Mouse (Mus musculus) hindbrain, postnatal 0 days (tissue): ENCODE data around the gene Dtnbp1. TPM values are rescaled to one million over a fixed set of nuclear protein-coding genes. Genes with fewer than 3 reads are reported as not detected.

Source experiments
- ATAC-seq: fragments of 200-750 bp; cut with Nextera tagmentation; 2 replicates; pipeline ENCODE4 v1.8.0; 2017; ENCODE audit warnings: mild to moderate bottlenecking, moderate TSS enrichment, moderate library complexity
- DNase-seq: peaks from one replicate; pipeline ENCODE4 v3.0.0-alpha.2; 2015; ENCODE audit warnings: low spot score
- H3K27ac ChIP-seq: fragments of 300-500 bp; sonication (generic); 2 replicates; pipeline ENCODE4 v1.5.1; 2014; ENCODE audit warnings: mild to moderate bottlenecking
- H3K27me3 ChIP-seq: fragments of 300-500 bp; sonication (generic); 2 replicates; pipeline ENCODE4 v1.6.1; 2014; ENCODE audit warnings: low read length, mixed read lengths; ENCODE audit not compliant: insufficient read depth
- H3K36me3 ChIP-seq: fragments of 300-500 bp; sonication (generic); 2 replicates; pipeline ENCODE4 v1.6.1; 2014; ENCODE audit warnings: low read length, mixed read lengths; ENCODE audit not compliant: insufficient read depth
- H3K4me1 ChIP-seq: fragments of 300-500 bp; sonication (generic); 2 replicates; pipeline ENCODE4 v1.6.1; 2014; ENCODE audit warnings: antibody characterized with exemption, low read length, mixed read lengths; ENCODE audit not compliant: insufficient read depth
- H3K4me2 ChIP-seq: fragments of 300-500 bp; sonication (generic); 2 replicates; pipeline ENCODE4 v1.6.1; 2014; ENCODE audit warnings: low read depth, mild to moderate bottlenecking, low read length, moderate library complexity, mixed read lengths
- H3K4me3 ChIP-seq: fragments of 300-500 bp; sonication (generic); 2 replicates; pipeline ENCODE4 v1.5.1; 2014; ENCODE audit warnings: low read length
- H3K9ac ChIP-seq: fragments of 300-500 bp; sonication (generic); replicated peaks from 2 replicates; pipeline ENCODE4 v1.6.1; 2014; ENCODE audit warnings: mild to moderate bottlenecking, low read length, moderate library complexity, mixed read lengths
- H3K9me3 ChIP-seq: fragments of 300-500 bp; sonication (generic); 2 replicates; pipeline ENCODE4 v1.6.1; 2016; ENCODE audit warnings: low read length, mixed read lengths
- CTCF ChIP-seq: IDR thresholded peaks from 2 replicates; pipeline ENCODE4 v1.5.1; 2016; ENCODE audit warnings: antibody characterized with exemption, control low read depth, low read depth
- WGBS: fragments of 180-500 bp; shearing (Covaris S2); extraction: QIAGEN DNeasy Blood & Tissue Kit; methylation state at CpG from one replicate; pipeline ENCODE4 v1.1.7; 2014; 5-methylcytosine and 5-hydroxymethylcytosine counted together
- polyA plus RNA-seq: library from polyadenylated mRNA; unstranded; fragments of >200 nt; fragmentation: Nextera tagmentation; extraction: Ambion mirVana; gene quantifications from 2 replicates; pipeline ENCODE4 v1.2.1, GENCODE M21; 2015
- total RNA-seq: library from RNA; depleted of rRNA; stranded (reverse); fragments of >200 nt; gene quantifications from 2 replicates; pipeline ENCODE4 v1.2.3, GENCODE M21; 2014

The Dtnbp1 gene
- total and polyA plus RNA-seq, 2 experiments from 2014 or later = 90.7 to 127 TPM

DNA sequence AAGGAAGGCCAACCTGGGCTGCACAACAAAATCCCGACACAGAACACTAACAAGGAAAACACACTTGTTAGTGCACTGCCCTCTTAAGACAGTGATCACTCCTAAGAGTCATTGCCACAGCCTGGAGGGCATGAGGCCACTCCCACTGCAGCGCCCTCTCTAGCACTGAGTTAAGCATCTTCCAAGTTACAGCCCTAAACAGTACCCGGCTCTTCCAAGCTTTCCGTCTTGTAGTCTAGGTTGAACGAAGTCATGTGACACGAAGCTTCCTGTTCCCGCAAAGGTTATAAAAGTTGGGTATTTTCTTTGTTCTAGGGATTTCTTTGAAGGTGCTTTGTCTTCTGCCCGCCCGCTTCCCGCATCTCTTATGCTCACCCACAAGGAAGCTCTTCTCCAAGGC is 22.9 kb upstream of the Dtnbp1 start:
- WGBS = 85% methylated on average over 10 of the region's 10 CpGs
- no peak overlapping the region for H3K4me2 ChIP-seq
- no peaks in the 10 kb centered on the region for H3K27me3 ChIP-seq
- H3K36me3 ChIP-seq = no peaks in the 10 kb centered on the region
- TF ChIP-seq CTCF = no peak
- no peak overlapping the region for H3K9ac ChIP-seq
- H3K9me3 ChIP-seq = no peaks in the 10 kb centered on the region
- DNase-seq (no peak), ATAC-seq (no peak)
- H3K4me3 ChIP-seq = no peak overlapping the region
- no peak overlapping the region for H3K27ac ChIP-seq
- H3K4me1 ChIP-seq = no peaks in the 10 kb centered on the region

DNA sequence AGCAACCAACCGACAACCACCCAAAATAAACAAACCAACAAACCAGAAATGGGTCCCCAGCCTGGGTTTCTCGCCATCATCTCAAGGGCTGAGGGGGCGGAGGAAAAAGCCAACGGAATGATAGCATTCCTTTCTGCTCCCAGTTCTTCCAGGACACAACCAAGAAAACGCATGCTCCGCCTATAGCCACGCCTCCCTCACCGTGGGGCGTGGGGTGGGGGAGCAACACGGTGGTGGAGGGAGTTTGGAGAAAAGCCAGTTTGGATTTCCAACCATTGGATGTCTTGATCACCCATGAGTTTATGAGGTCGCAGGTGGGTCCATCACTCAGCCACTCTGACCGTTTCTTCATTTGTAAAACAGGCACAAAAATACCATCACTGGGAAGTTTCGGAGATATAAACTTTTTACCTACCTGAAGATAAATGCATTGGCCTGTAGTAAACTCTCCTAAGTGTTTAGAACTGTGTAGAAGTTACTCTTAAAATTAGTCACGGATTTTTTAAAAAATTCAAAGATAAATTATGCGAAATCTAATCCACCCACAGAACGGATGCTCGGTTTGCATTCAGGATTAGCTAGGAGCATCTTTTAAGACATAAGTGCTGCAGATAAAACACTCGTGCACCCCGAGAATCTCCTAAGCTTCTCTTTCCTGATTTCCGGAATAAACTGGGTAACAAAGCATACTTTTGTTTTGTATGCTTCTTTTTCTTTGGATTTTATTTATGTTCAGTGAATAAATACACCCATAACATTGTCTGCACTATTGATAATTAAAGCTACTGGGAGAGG is 21.6 kb upstream of the Dtnbp1 start:
- no peak for DNase-seq
- no peak overlapping the region for H3K4me3 ChIP-seq
- no peaks in the 10 kb centered on the region for H3K36me3 ChIP-seq
- no peak for TF ChIP-seq CTCF
- H3K4me2 ChIP-seq = no peak overlapping the region
- no peaks in the 10 kb centered on the region for H3K4me1 ChIP-seq
- no peaks in the 10 kb centered on the region for H3K27me3 ChIP-seq
- H3K9me3 ChIP-seq = no peaks in the 10 kb centered on the region
- no peak overlapping the region for H3K9ac ChIP-seq
- ATAC-seq = no peak
- no peak overlapping the region for H3K27ac ChIP-seq
- WGBS = 71% methylated on average over 20 of the region's 20 CpGs

DNA sequence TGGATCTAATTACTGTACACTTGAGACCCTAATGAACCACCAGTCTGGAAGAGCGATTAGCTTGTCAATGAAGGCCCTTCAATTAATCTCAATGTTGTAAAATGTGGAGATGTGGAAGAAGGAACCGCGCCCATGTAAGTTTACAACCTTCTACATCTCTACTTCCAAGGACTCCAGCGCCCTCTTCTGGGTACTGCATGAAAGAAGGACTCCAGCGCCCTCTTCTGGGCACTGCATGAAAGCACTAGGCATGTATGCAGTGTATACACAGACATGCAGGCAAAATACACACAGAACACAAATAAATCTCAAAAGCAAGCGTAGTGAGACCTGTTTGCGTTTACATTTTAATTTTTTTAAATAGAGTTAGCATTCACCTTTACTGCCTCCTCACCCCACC is 6.2 kb upstream of the Dtnbp1 start:
- Histone ChIP-seq H3K4me1 (no peaks in the 10 kb centered on the region), H3K36me3 (no peaks in the 10 kb centered on the region), H3K27me3 (no peaks in the 10 kb centered on the region), H3K4me2 (no peak overlapping the region), H3K9ac (no peak overlapping the region), H3K9me3 (no peaks in the 10 kb centered on the region), H3K27ac (no peak overlapping the region), H3K4me3 (no peak overlapping the region)
- ATAC-seq (no peak), DNase-seq (peak; percentile 46)
- whole genome bisulfite sequencing = 87% methylated on average over 7 of the region's 7 CpGs
- TF ChIP-seq CTCF = peak; percentile 61

DNA sequence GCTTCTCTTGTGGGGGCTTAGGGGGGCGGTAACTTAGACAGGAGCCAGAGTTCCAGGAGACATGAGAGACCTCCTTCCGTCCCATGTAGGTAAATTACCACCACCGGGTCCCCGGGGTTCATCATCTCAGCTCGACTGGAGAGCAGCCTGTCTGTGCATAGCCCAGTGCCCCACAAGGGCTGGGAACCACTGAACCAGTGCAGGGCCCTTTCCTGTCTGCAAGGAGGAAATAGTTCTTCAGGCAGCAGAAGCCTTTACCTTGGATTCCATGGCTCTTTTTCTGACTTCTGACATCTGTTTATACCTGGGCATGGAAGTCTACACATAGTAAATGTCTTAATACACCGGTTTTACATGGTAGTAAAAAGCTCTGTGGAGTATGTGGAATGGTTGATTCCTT is 5.8 kb upstream of the Dtnbp1 start:
- WGBS = 79% methylated on average over 6 of the region's 6 CpGs
- no peak for TF ChIP-seq CTCF
- no peak overlapping the region for H3K9ac ChIP-seq
- H3K4me3 ChIP-seq = no peak overlapping the region
- no peaks in the 10 kb centered on the region for H3K36me3 ChIP-seq
- DNase-seq (no peak), ATAC-seq (no peak)
- H3K27me3 ChIP-seq = no peaks in the 10 kb centered on the region
- H3K27ac ChIP-seq = no peak overlapping the region
- no peaks in the 10 kb centered on the region for H3K4me1 ChIP-seq
- no peaks in the 10 kb centered on the region for H3K9me3 ChIP-seq
- H3K4me2 ChIP-seq = no peak overlapping the region

DNA sequence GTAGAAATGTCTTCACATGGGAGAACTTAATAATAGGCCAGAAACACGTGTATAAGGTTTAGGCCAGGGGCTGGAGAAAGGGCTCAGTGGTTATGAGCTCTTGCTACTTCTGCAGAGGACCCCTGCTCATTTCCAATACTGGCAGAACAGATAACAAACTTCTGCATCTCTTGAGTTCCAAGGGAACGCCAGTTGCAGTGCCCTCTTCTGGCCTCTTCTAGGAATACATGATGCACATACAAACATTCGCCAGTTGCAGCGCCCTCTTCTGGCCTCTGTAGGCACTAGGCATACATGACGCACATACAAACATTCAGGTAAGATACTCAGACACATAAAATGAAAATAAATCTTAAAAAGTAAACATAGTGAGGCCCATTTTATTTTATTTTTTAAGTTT is 4.5 kb upstream of the Dtnbp1 start:
- 86% methylated on average over 5 of the region's 5 CpGs for WGBS
- peak; percentile 60 for DNase-seq
- H3K36me3 ChIP-seq = no peaks in the 10 kb centered on the region
- H3K4me1 ChIP-seq = no peaks in the 10 kb centered on the region
- ATAC-seq = no peak
- no peak overlapping the region for H3K4me3 ChIP-seq
- no peak overlapping the region for H3K4me2 ChIP-seq
- no peak overlapping the region for H3K27ac ChIP-seq
- no peaks in the 10 kb centered on the region for H3K9me3 ChIP-seq
- no peak overlapping the region for H3K9ac ChIP-seq
- H3K27me3 ChIP-seq = no peaks in the 10 kb centered on the region
- TF ChIP-seq CTCF = peak; percentile 63

DNA sequence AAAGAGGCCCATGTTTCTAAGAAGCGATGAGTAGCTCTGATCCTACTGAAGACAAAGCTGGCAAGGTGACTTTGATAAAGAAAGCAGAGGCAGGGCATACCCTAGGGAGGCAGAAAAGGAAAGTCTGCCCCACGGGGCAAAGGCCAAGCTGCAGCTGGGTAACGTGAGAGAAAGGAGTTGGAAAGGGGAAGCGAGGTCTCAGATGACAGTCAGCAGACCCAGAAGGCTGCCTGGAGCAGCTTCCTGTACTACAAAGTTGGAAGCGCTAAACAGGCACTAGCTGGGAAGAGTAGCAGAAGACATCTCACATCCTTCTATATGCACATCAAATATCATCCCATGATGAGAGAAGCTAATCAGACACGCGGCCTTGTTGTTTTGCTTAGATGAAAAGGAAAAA is 3.9 kb upstream of the Dtnbp1 start:
- Histone ChIP-seq H3K4me2 (no peak overlapping the region), H3K9me3 (no peaks in the 10 kb centered on the region), H3K27ac (no peak overlapping the region), H3K27me3 (no peaks in the 10 kb centered on the region), H3K36me3 (no peaks in the 10 kb centered on the region), H3K9ac (no peak overlapping the region), H3K4me1 (0 out of 2 replicates have a peak, but pooled peaks cover 4% of the 10 kb centered on the region), H3K4me3 (no peak overlapping the region)
- DNase-seq (no peak), ATAC-seq (no peak)
- WGBS = 85% methylated on average over 7 of the region's 7 CpGs
- no peak for TF ChIP-seq CTCF

DNA sequence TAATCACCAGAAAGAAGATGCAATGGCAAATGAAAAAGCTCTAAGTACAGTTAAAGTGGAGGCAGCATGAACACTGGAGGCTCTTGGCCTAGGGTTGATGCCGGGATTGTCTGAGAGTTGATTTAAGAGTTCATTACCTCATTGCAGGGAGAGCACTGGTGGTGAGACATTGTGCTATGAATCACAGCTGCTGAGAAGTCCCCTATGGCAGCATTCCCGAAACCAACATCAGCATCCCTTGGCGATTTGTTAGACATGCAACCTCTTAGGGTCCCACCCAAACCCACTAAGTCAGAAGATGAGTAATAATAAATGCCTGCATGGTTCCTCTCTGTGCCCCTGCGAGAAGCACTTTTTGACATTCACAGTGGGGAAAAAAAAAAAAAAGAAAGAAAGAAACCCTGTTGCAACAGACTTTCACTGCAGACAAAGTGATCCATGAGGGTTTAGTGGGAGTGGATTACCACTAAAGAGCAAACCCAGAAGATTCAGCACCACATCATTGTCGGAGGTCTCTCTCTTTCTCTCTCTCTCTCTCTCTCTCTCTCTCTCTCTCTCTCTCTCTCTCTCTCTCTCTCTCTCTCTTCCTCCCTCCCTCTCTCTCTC is 3.1 kb upstream of the Dtnbp1 start:
- H3K27ac ChIP-seq = no peak overlapping the region
- 77% methylated on average over 5 of the region's 5 CpGs for WGBS
- no peaks in the 10 kb centered on the region for H3K36me3 ChIP-seq
- H3K4me2 ChIP-seq = no peak overlapping the region
- 0 out of 2 replicates have a peak, but pooled peaks cover 4% of the 10 kb centered on the region for H3K4me1 ChIP-seq
- no peaks in the 10 kb centered on the region for H3K9me3 ChIP-seq
- H3K9ac ChIP-seq = no peak overlapping the region
- no peak overlapping the region for H3K4me3 ChIP-seq
- H3K27me3 ChIP-seq = no peaks in the 10 kb centered on the region
- no peak for TF ChIP-seq CTCF
- DNase-seq (no peak), ATAC-seq (no peak)
